8 mouse cellular contexts compared by ENCODE assay signal in genomic region chr10:85013464-85013863, GRCm38 (mm10).
DNase-seq lines count a peak whose midpoint lies in the region; ATAC-seq lines count a peak whose summit lies in the region.

No protein-coding gene starts in this region.

- DNase-seq in heart, postnatal 10 days = peak; percentile 38 to 56
- no peak for DNase-seq in heart, adult 9 months (ENCODE audit: low spot score in 2 of 2)
- DNase-seq in T-cell, adult 2 months (ENCODE audit: low spot score) = peak; percentile 18
- peak; percentile 33 for DNase-seq in embryo, embryonic 9.5 days (ENCODE audit: extremely low spot score)
- DNase-seq in kidney, adult 18-20 months = peak; percentile 52
- DNase-seq in lung, adult 18-20 months = peak; percentile 19 to 29
- DNase-seq in thymus, postnatal 36 days = peak; percentile 50 to 51

- H3K4me1 ChIP-seq in neural tube, embryonic 13.5 days (replicated peaks) = peaks cover 33% of the 10 kb centered on the region

- no peak overlapping the region for H3K27ac ChIP-seq in neural tube, embryonic 13.5 days (replicated peaks)

- intact Hi-C loops in heart, postnatal 10 days (cut with DNase I) = loop anchor here (2.0 kb wide), 1 partner anchor 31 kb away; no protein-coding TSS in a partner anchor

- H3K4me2 ChIP-seq in neural tube, embryonic 13.5 days = no peak overlapping the region

- WGBS in neural tube, embryonic 13.5 days = 9% methylated on average over 1 of the region's 1 CpGs

- peaks cover 8% of the 10 kb centered on the region; the same call in 1 of the 2 replicates for H3K27me3 ChIP-seq in neural tube, embryonic 13.5 days

- ATAC-seq in neural tube, embryonic 13.5 days (ENCODE audit: low read depth) = peak; percentile 59; the same call in 1 of the 2 replicates

- H3K4me3 ChIP-seq in neural tube, embryonic 13.5 days = no peak overlapping the region

- no peak overlapping the region for H3K9ac ChIP-seq in neural tube, embryonic 13.5 days

- H3K36me3 ChIP-seq in neural tube, embryonic 13.5 days = peaks cover 55% of the 10 kb centered on the region

- H3K9me3 ChIP-seq in neural tube, embryonic 13.5 days = no peaks in the 10 kb centered on the region

Comparison
In these comparisons a context has a peak if more than half of its experiments do, and no peak if none do; other contexts are left out.
1. DNase-seq: peak in heart, postnatal 10 days (2 of 2), T-cell, adult 2 months (single experiment), embryo, embryonic 9.5 days (single experiment), kidney, adult 18-20 months (single experiment), lung, adult 18-20 months (2 of 2) and thymus, postnatal 36 days (2 of 2); none in heart, adult 9 months (0 of 2).